Mouse (Mus musculus) liver, embryonic 16.5 days (tissue): ENCODE data around the gene Krtcap2. TPM values are rescaled to one million over a fixed set of nuclear protein-coding genes. Genes with fewer than 3 reads are reported as not detected.

ENCODE experiments used
- ATAC-seq: fragments of 200-750 bp; cut with Nextera tagmentation; 2 replicates; pipeline ENCODE4 v1.8.0; 2017; ENCODE audit warnings: low read depth, mild to moderate bottlenecking, moderate number of reproducible peaks, moderate library complexity
- H3K27ac ChIP-seq: fragments of 300-500 bp; sonication (generic); 2 replicates; pipeline ENCODE4 v1.5.1; 2014; ENCODE audit warnings: mild to moderate bottlenecking, low read length
- H3K27me3 ChIP-seq: fragments of 300-500 bp; sonication (generic); 2 replicates; pipeline ENCODE4 v1.6.1; 2014; ENCODE audit warnings: low read depth, low read length, mixed read lengths; ENCODE audit not compliant: control insufficient read depth, insufficient read depth
- H3K36me3 ChIP-seq: fragments of 300-500 bp; sonication (generic); 2 replicates; pipeline ENCODE4 v1.6.1; 2014; ENCODE audit warnings: mild to moderate bottlenecking; ENCODE audit not compliant: control insufficient read depth, insufficient read depth
- H3K4me1 ChIP-seq: fragments of 300-500 bp; sonication (generic); 2 replicates; pipeline ENCODE4 v1.6.1; 2014; ENCODE audit warnings: low read depth, low read length, mixed read lengths; ENCODE audit not compliant: control insufficient read depth
- H3K4me2 ChIP-seq: fragments of 300-500 bp; sonication (generic); 2 replicates; pipeline ENCODE4 v1.6.1; 2014; ENCODE audit warnings: low read depth, low read length, mixed read lengths
- H3K4me3 ChIP-seq: fragments of 300-500 bp; sonication (generic); 2 replicates; pipeline ENCODE4 v1.5.1; 2014; ENCODE audit warnings: low read depth, mild to moderate bottlenecking, low read length
- H3K9ac ChIP-seq: fragments of 300-500 bp; sonication (generic); 2 replicates; pipeline ENCODE4 v1.6.1; 2014; ENCODE audit warnings: low read depth, low read length
- H3K9me3 ChIP-seq: fragments of 300-500 bp; sonication (generic); replicated peaks from 2 replicates; pipeline ENCODE4 v1.6.1; 2016; ENCODE audit warnings: low read length; ENCODE audit not compliant: control insufficient read depth
- WGBS: fragments of 180-500 bp; shearing (Covaris S2); extraction: QIAGEN DNeasy Blood & Tissue Kit; methylation state at CpG from one replicate; pipeline ENCODE4 v1.1.7; 2014; ENCODE audit not compliant: insufficient replicate concordance; 5-methylcytosine and 5-hydroxymethylcytosine counted together
- polyA plus RNA-seq: library from polyadenylated mRNA; unstranded; fragments of >200 nt; fragmentation: Nextera tagmentation; extraction: Ambion mirVana; gene quantifications from 2 replicates; pipeline ENCODE4 v1.2.1, GENCODE M21; 2015

Krtcap2 gene
- polyA plus RNA-seq, result 129 and 131 TPM in 2 replicates

DNA sequence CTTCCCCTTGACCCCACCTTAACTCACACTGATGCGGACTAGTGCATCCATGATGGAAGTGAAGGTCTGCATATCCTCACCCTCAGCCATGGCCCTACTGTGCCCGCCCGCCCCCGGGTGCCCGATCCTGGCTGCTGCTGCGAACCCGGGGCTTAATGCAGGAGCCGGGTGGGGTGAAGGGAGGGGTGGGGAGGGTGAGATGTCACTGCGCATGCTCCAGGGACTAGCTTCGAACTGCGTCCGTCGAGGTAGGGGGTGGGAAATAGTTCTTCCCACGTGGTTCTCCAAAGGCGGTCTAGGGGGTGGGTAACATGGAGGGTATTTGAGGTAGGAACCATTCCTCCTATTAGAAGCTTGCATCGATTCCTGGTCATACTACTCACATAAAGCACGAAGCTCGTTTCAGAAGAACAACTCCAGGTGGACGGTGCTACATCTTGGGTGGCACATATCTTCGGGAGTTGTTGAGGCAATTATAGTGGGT lies at the start of gene Krtcap2:
Gene Krtcap2 (plus strand): TSS at position 279 of the 484 bp plus-strand sequence.
- 6% methylated on average over 20 of the region's 20 CpGs for WGBS
- Histone ChIP-seq H3K9me3 (no peaks in the 10 kb centered on the region), H3K27ac (peak within 1 kb of the TSS; percentile 41; the same call in 1 of the 2 replicates), H3K27me3 (peaks cover 20% of the 10 kb centered on the region), H3K4me2 (peak within 1 kb of the TSS; percentile 88), H3K4me3 (peak within 1 kb of the TSS; percentile 68), H3K4me1 (peaks cover 25% of the 10 kb centered on the region), H3K9ac (peak within 1 kb of the TSS; percentile 68), H3K36me3 (no peaks in the 10 kb centered on the region)
- 0 out of 2 replicates have a peak, but pooled peaks have one; percentile 3 for ATAC-seq

DNA sequence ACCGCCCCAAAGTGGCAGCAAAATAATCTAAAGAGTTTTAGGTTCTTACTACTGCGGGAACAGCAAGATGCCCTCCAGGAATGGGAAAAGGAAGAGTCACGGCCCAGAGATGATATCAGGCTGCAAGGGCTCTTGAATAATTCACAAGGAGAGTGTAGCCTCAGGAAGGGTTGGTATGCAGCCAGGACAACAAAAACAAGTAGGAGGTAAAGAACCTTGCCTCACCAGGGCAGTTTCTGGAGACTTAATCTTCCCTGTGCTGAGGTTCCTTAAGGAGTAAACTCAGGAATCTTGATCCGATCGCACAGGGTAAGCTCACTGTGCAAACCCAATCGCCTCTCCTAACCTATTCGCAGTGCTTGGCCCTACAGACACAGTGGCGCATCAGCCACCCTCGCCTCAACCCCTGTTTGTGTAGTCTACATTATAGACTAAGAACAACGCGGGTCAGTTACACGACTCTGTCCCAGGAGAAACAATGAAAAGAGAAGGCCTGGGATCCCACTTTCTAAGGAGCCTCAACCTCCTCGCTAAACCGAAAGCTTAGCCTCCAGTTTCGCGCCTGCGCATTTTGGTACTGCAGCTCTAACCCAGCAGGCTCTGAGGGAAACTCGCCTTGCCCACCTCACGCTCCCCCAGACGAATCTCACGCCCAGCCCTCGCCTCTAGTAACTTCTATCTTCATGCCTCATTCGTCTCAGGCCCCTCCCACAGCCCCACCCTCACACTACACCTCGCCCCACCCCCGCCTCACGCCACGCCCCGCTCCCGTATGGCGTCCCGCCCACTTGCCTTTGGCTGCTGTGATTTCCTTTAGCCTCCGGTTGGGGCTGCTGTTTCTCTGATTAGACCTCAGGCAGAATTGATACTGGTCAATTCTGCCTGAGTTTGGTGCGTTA lies 49.5 kb upstream of the Krtcap2 start:
- Histone ChIP-seq H3K27me3 (no peaks in the 10 kb centered on the region), H3K36me3 (no peaks in the 10 kb centered on the region), H3K4me1 (peaks cover 16% of the 10 kb centered on the region), H3K4me3 (peak overlapping the region; percentile 64), H3K9me3 (no peaks in the 10 kb centered on the region), H3K9ac (peak overlapping the region; percentile 67), H3K27ac (peak overlapping the region; percentile 48), H3K4me2 (peak overlapping the region; percentile 87)
- WGBS, result 7% methylated on average over 33 of the region's 33 CpGs
- ATAC-seq, result peak; percentile 96

DNA sequence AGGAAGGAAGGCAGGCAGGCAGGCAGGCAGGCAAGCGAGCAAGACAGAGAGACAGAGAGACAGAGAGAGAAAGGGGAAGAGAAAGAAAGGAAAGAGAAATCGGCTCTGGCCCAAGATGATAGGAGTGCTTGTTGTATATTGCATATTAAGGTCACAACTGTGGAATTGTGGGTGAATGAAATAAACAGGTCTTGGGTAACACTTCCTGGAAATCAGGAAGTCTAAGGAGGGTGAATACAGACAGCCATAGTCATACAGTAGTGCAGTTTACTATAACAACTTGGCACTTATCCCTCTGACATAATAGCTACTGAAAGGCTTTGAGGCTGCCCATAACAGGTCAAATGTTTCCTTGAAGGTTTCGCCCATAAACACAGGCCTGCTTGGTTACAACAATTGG lies 45.9 kb upstream of the Krtcap2 start:
- no peak overlapping the region for H3K9ac ChIP-seq
- 46% methylated on average over 3 of the region's 3 CpGs for WGBS
- no peaks in the 10 kb centered on the region for H3K36me3 ChIP-seq
- no peaks in the 10 kb centered on the region for H3K9me3 ChIP-seq
- H3K4me2 ChIP-seq, result no peak overlapping the region
- H3K4me3 ChIP-seq, result no peak overlapping the region
- H3K4me1 ChIP-seq, result peaks cover 21% of the 10 kb centered on the region
- no peak overlapping the region for H3K27ac ChIP-seq
- ATAC-seq, result no peak
- no peaks in the 10 kb centered on the region for H3K27me3 ChIP-seq

DNA sequence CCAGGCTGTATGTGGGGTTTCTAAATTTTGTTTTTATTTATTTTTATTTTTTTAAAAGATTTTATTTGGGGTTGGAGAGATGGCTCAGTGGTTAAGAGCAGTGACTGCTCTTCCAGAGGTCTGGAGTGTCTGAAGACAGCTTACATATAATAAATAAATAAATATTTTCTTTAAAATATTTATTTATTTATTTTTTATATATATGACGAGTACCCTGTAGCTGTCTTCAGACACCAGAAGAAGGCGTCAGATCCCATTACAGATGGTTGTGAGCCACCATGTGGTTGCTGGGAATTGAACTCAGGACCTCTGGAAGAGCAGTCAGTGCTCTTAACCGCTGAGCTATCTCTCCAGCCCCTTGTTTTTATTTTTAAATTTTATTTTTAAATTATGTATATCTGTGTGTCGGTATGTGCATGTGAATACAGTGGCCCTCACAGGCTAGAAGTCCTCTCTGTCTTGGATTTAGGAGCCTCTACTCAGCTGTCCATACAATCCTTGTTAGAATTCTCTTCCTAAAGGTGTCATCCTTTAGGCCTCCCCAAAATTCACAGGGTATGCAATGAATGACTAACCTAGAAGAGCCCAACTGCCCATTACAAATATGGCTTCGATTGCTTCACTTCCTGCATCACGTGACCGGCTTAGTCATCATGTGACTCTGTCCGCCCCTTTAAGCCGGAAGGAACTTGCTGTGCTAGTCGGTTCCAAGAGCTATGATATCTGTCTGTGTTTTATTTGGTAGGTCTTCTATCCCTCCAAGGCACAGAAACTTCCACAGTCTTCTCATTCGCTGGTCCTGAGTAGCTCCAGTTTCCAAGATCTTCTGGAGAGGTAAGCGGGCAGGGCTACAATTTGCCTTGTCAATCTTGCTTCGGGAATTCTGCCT lies 43.3 kb upstream of the Krtcap2 start, which contains the start of gene Gba:
Gene Gba (plus strand): TSS at position 676 of the 889 bp plus-strand sequence.
- Histone ChIP-seq H3K4me2 (peak within 1 kb of the TSS; percentile 89), H3K9me3 (no peaks in the 10 kb centered on the region), H3K27ac (peak within 1 kb of the TSS; percentile 51; the same call in 1 of the 2 replicates), H3K4me1 (peaks cover 6% of the 10 kb centered on the region), H3K4me3 (peak within 1 kb of the TSS; percentile 74), H3K27me3 (no peaks in the 10 kb centered on the region), H3K36me3 (peaks cover 9% of the 10 kb centered on the region), H3K9ac (peak within 1 kb of the TSS; percentile 71)
- 20% methylated on average over 13 of the region's 13 CpGs for WGBS
- ATAC-seq, result peak; percentile 85

DNA sequence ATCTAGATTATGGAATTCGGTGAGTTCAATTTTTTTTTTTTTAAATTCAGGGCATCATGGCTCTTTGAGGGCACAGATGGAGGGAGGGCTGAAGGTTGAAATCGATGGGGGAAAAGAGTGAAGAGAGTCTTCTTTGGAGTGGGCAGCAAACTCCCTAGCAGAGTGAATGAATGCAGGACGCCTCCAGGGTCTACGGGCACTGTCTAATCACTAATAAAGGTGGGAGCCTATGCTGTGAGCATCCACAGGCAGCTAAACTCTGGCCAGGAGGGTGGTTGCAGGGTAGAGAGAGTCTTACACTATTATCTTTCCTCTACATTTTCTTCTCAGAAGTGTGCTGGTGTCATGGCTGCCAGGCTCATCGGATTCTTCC lies 42.6 kb upstream of the Krtcap2 start:
- Histone ChIP-seq H3K9ac (peak overlapping the region; percentile 71), H3K4me3 (peak overlapping the region; percentile 74), H3K4me2 (peak overlapping the region; percentile 89), H3K9me3 (no peaks in the 10 kb centered on the region), H3K27me3 (no peaks in the 10 kb centered on the region), H3K27ac (peak overlapping the region; percentile 51; the same call in 1 of the 2 replicates), H3K36me3 (peaks cover 13% of the 10 kb centered on the region), H3K4me1 (peaks cover 6% of the 10 kb centered on the region)
- WGBS, result 29% methylated on average over 5 of the region's 5 CpGs
- ATAC-seq, result peak; percentile 22; the same call in 1 of the 2 replicates

DNA sequence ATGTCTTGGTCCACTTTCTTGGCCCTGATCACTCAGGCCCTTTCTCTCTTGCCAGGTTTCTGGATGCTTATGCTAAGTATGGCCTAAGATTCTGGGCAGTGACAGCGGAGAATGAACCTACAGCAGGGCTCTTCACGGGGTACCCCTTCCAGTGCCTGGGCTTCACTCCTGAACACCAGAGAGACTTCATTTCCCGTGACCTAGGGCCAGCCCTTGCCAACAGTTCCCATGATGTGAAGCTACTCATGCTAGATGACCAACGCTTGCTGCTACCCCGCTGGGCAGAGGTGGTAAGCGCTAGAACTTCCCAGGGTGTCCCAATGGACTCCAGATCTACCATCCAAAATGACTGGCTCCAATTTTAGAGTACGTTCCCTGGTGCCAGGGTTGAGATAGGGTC lies 39.7 kb upstream of the Krtcap2 start:
- Histone ChIP-seq H3K36me3 (peaks cover 33% of the 10 kb centered on the region), H3K4me2 (no peak overlapping the region), H3K4me1 (peaks cover 6% of the 10 kb centered on the region), H3K9me3 (no peaks in the 10 kb centered on the region), H3K4me3 (no peak overlapping the region), H3K27me3 (no peaks in the 10 kb centered on the region), H3K9ac (no peak overlapping the region), H3K27ac (no peak overlapping the region)
- ATAC-seq, result no peak
- WGBS, result 84% methylated on average over 7 of the region's 7 CpGs

DNA sequence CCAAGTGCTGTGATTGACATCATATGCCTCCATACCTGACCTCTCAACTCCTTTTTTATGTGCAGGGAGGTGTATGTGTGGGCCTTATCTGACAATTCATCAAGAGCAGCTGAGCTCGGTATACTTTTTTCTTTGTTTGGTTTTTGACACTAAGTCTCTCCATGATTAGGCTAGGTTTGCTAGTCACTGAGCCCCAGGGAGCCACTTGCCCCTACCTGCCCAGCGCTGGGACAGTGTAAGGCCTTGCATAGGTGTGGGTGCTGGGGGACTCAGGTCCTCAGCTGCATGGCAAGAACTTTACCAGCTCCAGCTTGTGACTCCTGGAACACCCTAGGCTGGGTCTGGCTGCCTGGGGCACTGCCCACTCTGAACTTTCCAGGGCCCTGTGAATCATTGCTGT lies 39.1 kb upstream of the Krtcap2 start:
- Histone ChIP-seq H3K4me2 (no peak overlapping the region), H3K27ac (no peak overlapping the region), H3K9ac (no peak overlapping the region), H3K9me3 (no peaks in the 10 kb centered on the region), H3K27me3 (no peaks in the 10 kb centered on the region), H3K4me3 (no peak overlapping the region), H3K36me3 (peaks cover 33% of the 10 kb centered on the region), H3K4me1 (peaks cover 6% of the 10 kb centered on the region)
- ATAC-seq, result no peak
- WGBS, result 75% methylated on average over 2 of the region's 2 CpGs

DNA sequence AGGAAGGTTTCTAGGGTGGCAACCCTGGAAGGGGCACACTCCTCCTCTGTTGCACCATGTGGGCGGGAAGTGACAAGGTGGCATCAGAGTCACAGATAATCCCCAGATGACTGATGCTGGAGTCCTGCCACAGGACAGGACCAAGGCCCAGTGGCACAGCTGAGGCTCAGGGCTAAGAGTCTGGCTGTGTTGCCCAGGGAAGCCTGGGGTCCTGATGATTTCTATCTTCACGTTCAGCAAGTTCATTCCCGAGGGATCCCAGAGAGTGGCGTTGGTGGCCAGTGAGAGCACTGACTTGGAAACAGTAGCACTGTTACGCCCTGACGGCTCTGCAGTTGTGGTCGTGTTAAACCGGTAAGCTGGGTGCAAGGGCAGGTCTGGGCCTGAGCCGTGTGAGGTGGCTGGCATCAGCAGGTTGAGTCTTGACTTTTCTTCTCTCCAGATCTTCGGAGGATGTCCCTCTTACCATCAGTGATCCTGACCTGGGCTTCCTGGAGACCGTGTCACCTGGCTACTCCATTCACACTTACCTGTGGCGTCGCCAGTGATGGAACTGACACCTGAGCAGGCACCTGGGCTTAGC lies 37.6 kb upstream of the Krtcap2 start:
- peaks cover 33% of the 10 kb centered on the region for H3K36me3 ChIP-seq
- no peak overlapping the region for H3K4me2 ChIP-seq
- peaks cover 7% of the 10 kb centered on the region for H3K4me1 ChIP-seq
- 81% methylated on average over 13 of the region's 13 CpGs for WGBS
- H3K4me3 ChIP-seq, result no peak overlapping the region
- ATAC-seq, result no peak
- no peak overlapping the region for H3K27ac ChIP-seq
- H3K9me3 ChIP-seq, result no peaks in the 10 kb centered on the region
- H3K9ac ChIP-seq, result no peak overlapping the region
- H3K27me3 ChIP-seq, result no peaks in the 10 kb centered on the region
